Mouse (Mus musculus): Measurements from ENCODE around the gene Arrdc2. TPM values are rescaled to one million over a fixed set of nuclear protein-coding genes. Genes with fewer than 3 reads are reported as not detected.

Arrdc2 gene
- polyA plus RNA-seq, 1 experiment: 50.3 TPM

GRCm38 (mm10) chr8:70816679-70817078 lies 22.8 kb downstream of the Arrdc2 start:
- H3K4me3 ChIP-seq (replicated peaks; ENCODE audit: extremely low read depth, low read depth, low read length): no peak overlapping the region
- 10% methylated on average over 30 of the region's 30 CpGs for WGBS
- no peak for TF ChIP-seq CTCF (IDR thresholded peaks at IDR 0.05; ENCODE audit: insufficient read depth, low read length)
- 0 out of 2 replicates have a peak, but pooled peaks have one; percentile 7 for TF ChIP-seq POLR2A (IDR thresholded peaks at IDR 0.05; ENCODE audit: borderline replicate concordance, extremely low read depth, low read depth, low read length)

GRCm38 (mm10) chr8:70812885-70813284 lies 26.6 kb downstream of the Arrdc2 start:
- TF ChIP-seq POLR2A (IDR thresholded peaks at IDR 0.05; ENCODE audit: borderline replicate concordance, extremely low read depth, low read depth, low read length) (no peak), CTCF (IDR thresholded peaks at IDR 0.05; ENCODE audit: insufficient read depth, low read length) (no peak)
- no peak overlapping the region for H3K4me3 ChIP-seq (replicated peaks; ENCODE audit: extremely low read depth, low read depth, low read length)
- no peaks in the 10 kb centered on the region for H3K4me1 ChIP-seq (ENCODE audit: control insufficient read depth, insufficient read depth, low read length)
- 57% methylated on average over 4 of the region's 4 CpGs for WGBS
- DNase-seq: no peak

More at GRCm38 (mm10) chr8:70816679-70817078, 22.8 kb downstream of the Arrdc2 start:
- DNase-seq: peak; percentile 65
- no peaks in the 10 kb centered on the region; the same call in 1 of the 2 replicates for H3K4me1 ChIP-seq (ENCODE audit: control insufficient read depth, insufficient read depth, low read length)

- Histone ChIP-seq H3K4me1 (ENCODE audit: control insufficient read depth, insufficient read depth, low read length) (no peaks in the 10 kb centered on the region), H3K4me3 (replicated peaks; ENCODE audit: extremely low read depth, low read depth, low read length) (no peak overlapping the region)
- no peak for TF ChIP-seq CTCF (IDR thresholded peaks at IDR 0.05; ENCODE audit: insufficient read depth, low read length)
- no peak for TF ChIP-seq POLR2A (IDR thresholded peaks at IDR 0.05; ENCODE audit: borderline replicate concordance, extremely low read depth, low read depth, low read length)
- WGBS: 62% methylated on average over 4 of the region's 4 CpGs
- DNase-seq: no peak
Measured at GRCm38 (mm10) chr8:70812055-70812454, 27.5 kb downstream of the Arrdc2 start.

- no peak for TF ChIP-seq CTCF (IDR thresholded peaks at IDR 0.05; ENCODE audit: insufficient read depth, low read length)
- no peak for TF ChIP-seq POLR2A (IDR thresholded peaks at IDR 0.05; ENCODE audit: borderline replicate concordance, extremely low read depth, low read depth, low read length)
- Histone ChIP-seq H3K4me3 (replicated peaks; ENCODE audit: extremely low read depth, low read depth, low read length) (no peak overlapping the region), H3K4me1 (ENCODE audit: control insufficient read depth, insufficient read depth, low read length) (no peaks in the 10 kb centered on the region)
- WGBS: 67% methylated on average over 20 of the region's 20 CpGs
- no peak for DNase-seq
Measured at GRCm38 (mm10) chr8:70810962-70811680, 28.4 kb downstream of the Arrdc2 start.

- DNase-seq: no peak
Measured at GRCm38 (mm10) chr8:70808955-70809701, 30.4 kb downstream of the Arrdc2 start.

GRCm38 (mm10) chr8:70808239-70808638 lies 31.3 kb downstream of the Arrdc2 start, which contains the start of gene Il12rb1:
Gene Il12rb1 (plus strand): TSS chr8:70808449.
- no peak for DNase-seq
- Histone ChIP-seq H3K4me3 (replicated peaks; ENCODE audit: extremely low read depth, low read depth, low read length) (no peak within 1 kb of the TSS), H3K4me1 (ENCODE audit: control insufficient read depth, insufficient read depth, low read length) (peaks cover 7% of the 10 kb centered on the region)
- TF ChIP-seq CTCF (IDR thresholded peaks at IDR 0.05; ENCODE audit: insufficient read depth, low read length) (no peak), POLR2A (IDR thresholded peaks at IDR 0.05; ENCODE audit: borderline replicate concordance, extremely low read depth, low read depth, low read length) (no peak)
- WGBS: 55% methylated on average over 5 of the region's 5 CpGs

More at GRCm38 (mm10) chr8:70808955-70809701, 30.4 kb downstream of the Arrdc2 start:
- no peak overlapping the region for H3K4me3 ChIP-seq (replicated peaks; ENCODE audit: extremely low read depth, low read depth, low read length)
- H3K4me1 ChIP-seq (ENCODE audit: control insufficient read depth, insufficient read depth, low read length): peaks cover 5% of the 10 kb centered on the region
- WGBS: 78% methylated on average over 8 of the region's 8 CpGs
- TF ChIP-seq POLR2A (IDR thresholded peaks at IDR 0.05; ENCODE audit: borderline replicate concordance, extremely low read depth, low read depth, low read length) (no peak), CTCF (IDR thresholded peaks at IDR 0.05; ENCODE audit: insufficient read depth, low read length) (no peak)

- WGBS: 56% methylated on average over 1 of the region's 1 CpGs
- no peak for TF ChIP-seq POLR2A (IDR thresholded peaks at IDR 0.05; ENCODE audit: borderline replicate concordance, extremely low read depth, low read depth, low read length)
- no peak for TF ChIP-seq CTCF (IDR thresholded peaks at IDR 0.05; ENCODE audit: insufficient read depth, low read length)
Measured at GRCm38 (mm10) chr8:70807304-70807703, 32.2 kb downstream of the Arrdc2 start.

GRCm38 (mm10) chr8:70806541-70806940 lies 33.0 kb downstream of the Arrdc2 start:
- no peak for DNase-seq
- 70% methylated on average over 4 of the region's 4 CpGs for WGBS
- H3K4me1 ChIP-seq (ENCODE audit: control insufficient read depth, insufficient read depth, low read length): peaks cover 7% of the 10 kb centered on the region
- H3K4me3 ChIP-seq (replicated peaks; ENCODE audit: extremely low read depth, low read depth, low read length): no peak overlapping the region
- TF ChIP-seq POLR2A (IDR thresholded peaks at IDR 0.05; ENCODE audit: borderline replicate concordance, extremely low read depth, low read depth, low read length): no peak
- no peak for TF ChIP-seq CTCF (IDR thresholded peaks at IDR 0.05; ENCODE audit: insufficient read depth, low read length)

More at GRCm38 (mm10) chr8:70807304-70807703, 32.2 kb downstream of the Arrdc2 start:
- DNase-seq: no peak
- Histone ChIP-seq H3K4me3 (replicated peaks; ENCODE audit: extremely low read depth, low read depth, low read length) (no peak overlapping the region), H3K4me1 (ENCODE audit: control insufficient read depth, insufficient read depth, low read length) (peaks cover 7% of the 10 kb centered on the region)

- peak; percentile 80 for DNase-seq
Measured at GRCm38 (mm10) chr8:70804481-70805206, 34.9 kb downstream of the Arrdc2 start, which contains the start of gene Mast3. Gene Mast3 (minus strand): TSS chr8:70805054.

More at GRCm38 (mm10) chr8:70804481-70805206, 34.9 kb downstream of the Arrdc2 start, which contains the start of gene Mast3:
- under 1% methylated on average over 45 of the region's 45 CpGs for WGBS
- TF ChIP-seq POLR2A (IDR thresholded peaks at IDR 0.05; ENCODE audit: borderline replicate concordance, extremely low read depth, low read depth, low read length): peak; percentile 48; the same call in 1 of the 2 replicates
- no peak for TF ChIP-seq CTCF (IDR thresholded peaks at IDR 0.05; ENCODE audit: insufficient read depth, low read length)
- Histone ChIP-seq H3K4me3 (replicated peaks; ENCODE audit: extremely low read depth, low read depth, low read length) (peak within 1 kb of the TSS; percentile 68), H3K4me1 (ENCODE audit: control insufficient read depth, insufficient read depth, low read length) (peaks cover 7% of the 10 kb centered on the region)
